Mouse (Mus musculus) liver (tissue): Measurements from ENCODE around the gene Robo1.

Experiments used
- DNase-seq: peaks from one replicate; pipeline ENCODE4 v3.0.0-alpha.2; 2020; ENCODE audit warnings: mixed read lengths

Gene Robo1

DNA sequence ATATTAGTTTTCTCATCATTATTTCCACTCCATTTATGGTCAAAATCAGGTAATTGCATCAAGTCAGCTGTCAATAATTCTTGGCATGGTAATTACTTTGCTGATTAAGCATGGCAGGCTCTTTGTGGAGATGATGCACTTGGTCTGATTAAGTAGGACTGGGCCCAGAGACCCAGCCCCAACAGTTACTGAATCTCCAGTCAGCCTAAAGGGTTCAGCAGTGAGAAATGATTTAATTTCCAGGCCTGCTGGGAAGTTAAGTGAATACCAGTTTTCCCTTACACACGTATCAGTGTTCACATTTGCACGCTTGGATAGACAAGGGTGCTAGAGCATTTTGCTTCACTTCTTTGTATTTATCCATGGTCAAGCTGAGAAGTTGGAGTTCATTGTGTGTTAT, 526.2 kb downstream of the Robo1 start:
- DNase-seq = no peak

DNA sequence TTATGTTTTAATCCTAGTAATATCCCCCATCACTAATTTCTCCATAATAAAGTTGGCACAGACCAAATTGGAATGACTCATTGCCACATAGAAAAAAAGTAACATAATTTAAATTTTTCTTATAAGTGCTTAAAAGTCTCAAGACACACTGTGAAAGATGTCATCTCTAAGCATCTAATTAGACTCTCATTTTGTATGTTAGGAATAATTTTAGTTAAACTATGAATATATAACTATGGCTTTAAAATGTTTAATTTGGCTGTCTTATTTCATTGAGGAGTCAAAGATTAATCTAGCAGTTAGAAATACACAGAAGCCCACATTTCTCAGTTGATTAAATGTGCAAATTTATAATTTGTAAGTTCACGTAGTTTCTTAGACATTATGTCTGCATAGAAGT, 530.9 kb downstream of the Robo1 start:
- DNase-seq = no peak

GRCm38 (mm10) chr16:72841066-72841465, 533.0 kb downstream of the Robo1 start:
- DNase-seq = no peak

DNA sequence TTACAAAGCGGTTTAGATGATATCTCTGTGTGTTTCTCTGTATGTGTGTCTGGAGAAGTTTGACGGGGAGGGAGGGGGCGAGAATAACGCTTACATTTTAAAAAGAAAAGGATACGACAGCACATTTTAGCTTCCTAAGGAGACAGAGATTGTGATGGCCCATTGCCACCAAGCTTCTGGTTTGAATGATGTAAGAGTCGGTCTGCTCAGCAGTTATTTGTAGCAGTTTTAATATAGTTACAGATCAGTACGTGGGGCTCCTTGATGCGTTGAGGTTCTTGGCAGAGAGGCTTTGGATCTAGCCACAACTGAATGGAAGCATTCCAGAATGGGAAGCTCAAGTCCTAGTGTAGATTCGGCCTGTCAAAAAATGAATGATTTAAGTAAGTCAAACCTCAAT, 546.0 kb downstream of the Robo1 start:
- DNase-seq = no peak

GRCm38 (mm10) chr16:72854809-72855503, 546.9 kb downstream of the Robo1 start:
- no peak for DNase-seq

DNA sequence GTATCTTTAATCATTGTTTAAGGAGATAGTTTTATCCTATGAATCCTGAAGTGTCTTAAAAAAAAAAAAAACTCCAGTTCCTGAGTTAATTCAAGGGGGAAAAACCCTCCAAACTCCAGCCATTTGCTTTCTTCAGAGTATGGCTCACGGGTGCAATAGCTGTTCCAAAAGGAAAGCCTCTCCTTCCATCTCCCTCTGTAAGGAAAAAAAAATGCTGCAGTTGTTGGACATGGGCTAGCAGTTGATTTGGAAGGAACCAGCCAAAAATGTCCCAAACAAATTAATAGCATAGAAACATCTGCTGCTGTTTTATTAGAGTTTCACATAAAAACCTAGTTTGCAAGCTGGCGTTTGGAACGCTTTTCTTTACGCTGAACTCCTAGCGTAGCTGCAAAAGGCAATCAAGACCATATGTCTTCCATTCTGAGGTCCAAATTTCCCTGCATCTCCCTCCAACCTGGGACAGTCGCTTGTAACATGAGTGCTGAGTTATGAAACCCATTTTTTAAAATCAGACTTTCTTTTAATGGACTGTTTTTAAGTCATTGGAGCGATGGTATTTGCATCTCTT, 553.7 kb downstream of the Robo1 start:
- DNase-seq = no peak

DNA sequence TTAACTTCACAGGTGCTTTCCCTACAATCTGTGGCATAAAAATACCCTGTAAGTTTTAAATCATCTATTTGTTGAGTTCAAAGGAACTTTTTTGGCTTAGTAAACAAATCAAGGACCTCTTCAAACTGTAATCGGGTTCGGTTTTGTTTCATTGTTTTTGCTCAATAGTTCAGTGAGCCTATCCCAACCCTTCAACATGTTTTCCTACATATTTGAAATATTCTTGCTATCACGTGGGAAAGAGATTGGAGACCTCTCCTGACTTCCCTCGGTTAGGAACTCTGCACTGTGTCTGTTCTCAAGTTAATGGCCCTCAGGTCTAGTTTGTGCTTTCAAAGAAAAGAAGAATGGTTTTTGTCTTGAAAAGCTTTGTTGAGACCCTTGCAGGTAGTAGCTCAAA, 557.9 kb downstream of the Robo1 start:
- DNase-seq = no peak

- DNase-seq = no peak
Measured at GRCm38 (mm10) chr16:72874934-72875732, 567.0 kb downstream of the Robo1 start.

DNA sequence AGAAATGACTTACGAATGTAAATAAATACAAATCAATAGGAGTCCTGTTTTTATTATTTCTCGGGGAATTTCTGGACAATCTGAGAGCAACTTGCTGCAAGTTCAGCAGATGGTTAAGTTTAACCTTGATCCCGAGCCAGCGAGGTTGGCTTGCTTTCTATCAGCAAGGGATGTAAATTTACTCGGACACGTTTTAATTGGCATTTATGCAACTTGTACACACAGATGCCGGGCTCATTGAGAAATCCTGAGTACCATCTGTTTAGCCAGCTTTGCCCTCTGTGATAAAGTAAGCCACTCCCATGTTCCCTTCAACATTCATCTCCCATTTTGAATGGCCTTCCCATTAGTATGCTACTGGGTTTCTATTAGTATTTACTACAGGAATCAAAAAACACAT, 580.0 kb downstream of the Robo1 start:
- no peak for DNase-seq

- DNase-seq = no peak
Measured at GRCm38 (mm10) chr16:72889401-72889800, 581.3 kb downstream of the Robo1 start.

DNA sequence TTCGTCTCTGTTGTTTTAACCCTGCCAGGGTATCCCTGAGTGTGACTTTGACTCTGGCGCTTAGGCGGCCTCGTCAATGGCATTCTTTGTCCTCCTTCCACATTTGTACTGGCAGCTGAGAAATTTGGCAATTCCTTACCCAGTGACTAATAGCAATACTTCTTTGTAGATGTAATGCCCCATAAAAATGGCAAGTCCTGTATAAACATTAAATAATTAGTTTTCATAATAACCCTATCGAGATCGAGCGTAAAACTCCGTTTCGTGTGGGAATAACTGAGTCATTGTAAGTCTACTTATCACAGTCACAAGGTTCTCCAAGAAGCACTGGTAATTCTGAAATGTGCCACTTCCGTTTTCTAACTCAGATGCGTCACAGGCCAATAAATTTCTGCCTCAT, 589.0 kb downstream of the Robo1 start:
- DNase-seq = no peak

DNA sequence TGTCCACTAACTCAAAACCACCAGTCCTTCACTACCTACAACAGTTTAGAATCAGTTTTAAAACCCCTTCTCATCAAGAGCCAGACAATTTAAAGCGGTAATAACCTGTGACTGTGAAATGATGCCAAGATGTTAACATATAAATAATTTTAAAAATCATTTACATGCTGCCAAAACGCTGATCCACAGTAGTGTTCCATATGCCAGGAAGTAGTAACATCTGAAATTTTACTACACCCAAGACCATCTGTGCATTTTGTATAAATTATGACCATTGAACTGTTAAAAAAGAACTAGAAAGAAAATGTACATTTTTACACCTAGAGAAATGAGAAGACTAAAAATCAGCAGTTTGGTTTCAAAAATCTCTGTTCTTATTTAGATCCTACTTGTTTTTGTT, 600.8 kb downstream of the Robo1 start:
- no peak for DNase-seq

- DNase-seq = peak; percentile 8
Measured at GRCm38 (mm10) chr16:72913134-72913533, 605.0 kb downstream of the Robo1 start.

- DNase-seq = no peak
Measured at GRCm38 (mm10) chr16:72914068-72914630, 606.0 kb downstream of the Robo1 start.

- DNase-seq = no peak
Measured at GRCm38 (mm10) chr16:72920013-72920412, 611.9 kb downstream of the Robo1 start.

DNA sequence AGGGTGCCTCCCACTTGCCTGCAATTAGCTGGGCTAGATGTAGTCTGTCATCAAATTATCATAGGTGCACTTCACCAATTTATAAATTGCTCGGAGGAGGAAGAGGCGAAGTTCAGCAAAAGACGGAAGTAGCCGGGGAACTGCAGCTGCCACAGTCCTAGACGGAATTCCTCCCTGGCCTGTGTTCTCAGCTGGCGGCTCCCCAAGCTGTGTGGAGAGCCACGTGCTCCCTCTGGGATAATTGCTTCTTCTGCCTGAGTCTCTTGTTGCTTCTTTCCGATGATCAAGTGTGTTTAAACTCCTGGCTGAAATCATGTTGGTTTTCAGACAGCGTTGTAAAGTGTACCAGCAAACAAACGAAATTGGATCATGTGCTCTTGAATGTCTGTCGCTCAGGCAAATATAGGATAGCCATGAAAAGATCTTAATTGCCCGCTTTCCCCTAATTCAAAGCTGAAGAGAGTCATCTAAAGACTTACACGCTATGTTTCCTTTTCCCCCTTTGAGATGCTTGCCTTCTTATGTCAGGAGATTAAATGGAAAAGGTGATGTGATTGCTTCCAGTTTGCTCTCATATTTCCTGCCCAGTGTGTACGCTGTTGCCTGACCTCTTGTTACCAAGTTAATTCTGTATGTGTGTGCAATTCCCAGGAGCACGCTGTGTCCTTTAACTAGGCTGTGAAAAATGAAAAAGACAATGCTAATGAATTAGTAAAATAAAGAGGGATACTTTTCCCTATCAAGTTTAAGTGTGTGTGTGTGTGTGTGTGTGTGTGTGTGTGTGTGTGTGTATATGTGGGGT, 616.5 kb downstream of the Robo1 start:
- DNase-seq = peak; percentile 35

- no peak for DNase-seq
Measured at GRCm38 (mm10) chr16:72928525-72929122, 620.5 kb downstream of the Robo1 start.

DNA sequence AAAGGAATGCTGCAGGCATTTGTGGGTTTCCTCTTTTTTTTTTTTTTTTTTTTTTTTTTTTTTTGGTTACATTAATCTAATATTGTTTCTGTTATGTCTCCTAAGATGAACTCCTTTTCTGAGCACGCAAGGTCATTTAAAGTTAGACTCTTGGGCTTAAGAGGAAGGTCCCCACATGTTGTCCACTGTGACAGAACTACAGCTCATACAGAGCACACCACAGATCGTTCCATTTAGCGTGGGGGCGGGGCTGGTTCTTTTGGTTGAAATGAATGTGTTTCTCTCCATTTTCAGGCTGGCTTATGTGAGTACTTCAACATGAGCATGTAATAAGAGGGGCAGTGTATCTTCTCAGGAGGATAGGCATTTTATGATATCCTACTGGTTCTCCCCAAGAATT, 622.8 kb downstream of the Robo1 start:
- DNase-seq = no peak

- DNase-seq = no peak
Measured at GRCm38 (mm10) chr16:72934908-72935307, 626.8 kb downstream of the Robo1 start.

GRCm38 (mm10) chr16:72937183-72937582, 629.1 kb downstream of the Robo1 start:
- no peak for DNase-seq

- DNase-seq = no peak
Measured at GRCm38 (mm10) chr16:72939862-72940261, 631.8 kb downstream of the Robo1 start.

GRCm38 (mm10) chr16:72940786-72941185, 632.7 kb downstream of the Robo1 start:
- DNase-seq = no peak
